Comparison of ENCODE assay signal across 8 mouse cellular contexts in the genomic region with DNA sequence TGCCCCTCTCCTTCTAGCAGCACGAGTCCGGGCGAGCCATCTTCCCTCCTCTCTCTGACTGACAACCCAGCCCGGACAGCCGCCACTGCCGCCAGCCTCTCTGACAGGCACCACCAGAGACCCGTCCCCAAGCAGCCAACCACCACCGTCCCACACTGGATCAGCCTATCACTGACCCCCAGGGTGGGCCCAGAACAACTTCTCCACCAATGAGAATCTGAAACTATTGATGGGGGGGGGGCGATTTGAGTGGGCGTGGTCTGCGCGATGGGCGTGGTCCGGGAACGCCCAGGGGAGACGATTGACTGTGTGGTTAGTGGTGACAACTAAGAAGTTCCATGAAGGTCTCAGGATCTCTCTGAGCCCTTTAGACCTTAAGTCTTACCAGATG. TPM values are rescaled to one million over a fixed set of nuclear protein-coding genes. Genes with fewer than 3 reads are reported as not detected.
DNase-seq lines count a peak whose midpoint lies in the region; ATAC-seq and TF ChIP-seq lines count a peak whose summit lies in the region.

Gene Fam126a (minus strand): TSS at position 112 of the 391 bp plus-strand sequence.

- TF ChIP-seq CTCF in hindbrain, postnatal 0 days (IDR thresholded peaks at IDR 0.05; ENCODE audit: low read depth) = no peak

- H3K36me3 ChIP-seq in hindbrain, postnatal 0 days (ENCODE audit: insufficient read depth, low read length) = no peaks in the 10 kb centered on the region
- peaks cover 32% of the 10 kb centered on the region for H3K36me3 ChIP-seq in megakaryocyte, embryonic 14.5 days (replicated peaks; ENCODE audit: low read length)

- H3K9me3 ChIP-seq in hindbrain, postnatal 0 days (ENCODE audit: low read length) = no peaks in the 10 kb centered on the region
- no peaks in the 10 kb centered on the region for H3K9me3 ChIP-seq in megakaryocyte, embryonic 14.5 days

- peak within 1 kb of the TSS; percentile 81 for H3K9ac ChIP-seq in hindbrain, postnatal 0 days (replicated peaks; ENCODE audit: low read length)

- DNase-seq in WW6 (ENCODE audit: low read depth, low spot score) = peak; percentile 81
- peak; percentile 78 to 89 for DNase-seq in cerebellum, postnatal 4 days (ENCODE audit: low spot score in 2 of 2)
- peak; percentile 95 for DNase-seq in gastrocnemius, adult 18-20 months (ENCODE audit: low spot score)
- peak; percentile 96 for DNase-seq in hindbrain, postnatal 0 days (ENCODE audit: low spot score)
- peak; percentile 75 to 94 for DNase-seq in left cerebral cortex, adult 8-10 months (ENCODE audit: low spot score in 2 of 2)
- peak; percentile 97 to 99 for DNase-seq in right cerebral cortex, postnatal 10 days (ENCODE audit: low spot score in 2 of 2)
- peak; percentile 80 for DNase-seq in urinary bladder, postnatal 25 days (ENCODE audit: low spot score)

- peak within 1 kb of the TSS; percentile 84 for H3K4me3 ChIP-seq in hindbrain, postnatal 0 days (ENCODE audit: low read length)
- H3K4me3 ChIP-seq in megakaryocyte, embryonic 14.5 days (replicated peaks) = peak within 1 kb of the TSS; percentile 98

- H3K27me3 ChIP-seq in hindbrain, postnatal 0 days (ENCODE audit: insufficient read depth, low read length) = no peaks in the 10 kb centered on the region
- H3K27me3 ChIP-seq in megakaryocyte, embryonic 14.5 days (replicated peaks) = no peaks in the 10 kb centered on the region

- peak within 1 kb of the TSS; percentile 89 for H3K4me2 ChIP-seq in hindbrain, postnatal 0 days (ENCODE audit: low read depth, low read length)

- H3K27ac ChIP-seq in hindbrain, postnatal 0 days = peak within 1 kb of the TSS; percentile 78

- peak; percentile 100 for ATAC-seq in hindbrain, postnatal 0 days

- H3K4me1 ChIP-seq in hindbrain, postnatal 0 days (ENCODE audit: insufficient read depth, low read length) = peaks cover 3% of the 10 kb centered on the region; the same call in 1 of the 2 replicates
- H3K4me1 ChIP-seq in megakaryocyte, embryonic 14.5 days = peaks cover 62% of the 10 kb centered on the region

- 2% methylated on average over 14 of the region's 16 CpGs for WGBS in hindbrain, postnatal 0 days

RNA-seq across cellular contexts. Expression of gene Fam126a, which starts in this region (rescaled TPM):
- 1 to 10 TPM; 5.2 to 6.1 TPM for total RNA-seq in gastrocnemius, adult 18-20 months (2021)
- total RNA-seq in hindbrain, postnatal 0 days (2014; rRNA removed) = 24.5 and 26.6 TPM in 2 replicates
- polyA plus RNA-seq in hindbrain, postnatal 0 days (2015; fragmentation: Nextera tagmentation; extraction: Ambion mirVana) = 16.5 and 17.7 TPM in 2 replicates
- total RNA-seq in left cerebral cortex, adult 8-10 months (2022) = 10 to 100 TPM; 17.3 to 20.5 (median 18.6) TPM
- 6.0 and 9.7 TPM in 2 replicates for polyA plus RNA-seq in megakaryocyte, embryonic 14.5 days (2012; ENCODE audit: insufficient read depth, low replicate concordance)

Comparison
In these comparisons a context has a peak if more than half of its experiments do, and no peak if none do; other contexts are left out.
1. Peak in every context shown above with its lines: DNase-seq, ATAC-seq, H3K4me3 ChIP-seq and H3K27ac ChIP-seq.